Mouse (Mus musculus) E14TG2a.4 (cell line): Measurements from ENCODE around the gene Stx8.

Experiments used
- H3K27me3 ChIP-seq: 2 replicates; pipeline ENCODE4 v1.6.1; 2014; ENCODE audit warnings: low read length, control low read depth; ENCODE audit not compliant: insufficient read depth
- H3K36me3 ChIP-seq: 2 replicates; pipeline ENCODE4 v1.6.1; 2014; ENCODE audit warnings: low read length, control low read depth; ENCODE audit not compliant: insufficient read depth
- H3K4me1 ChIP-seq: replicated peaks from 2 replicates; pipeline ENCODE4 v1.6.1; 2014; ENCODE audit warnings: low read depth, low read length, control low read depth
- H3K4me3 ChIP-seq: replicated peaks from 2 replicates; pipeline ENCODE4 v1.5.1; 2014; ENCODE audit warnings: mild to moderate bottlenecking, low read length
- H3K9me3 ChIP-seq: 2 replicates; pipeline ENCODE4 v1.6.1; 2014; ENCODE audit warnings: low read length, control low read depth
- CTCF ChIP-seq: conservative IDR thresholded peaks from 2 replicates; pipeline ENCODE4 v1.5.1; 2014; ENCODE audit warnings: low read length
- NANOG ChIP-seq: IDR thresholded peaks from 2 replicates; pipeline ENCODE4 v1.6.1; 2014; ENCODE audit warnings: borderline replicate concordance, low read length, mixed read lengths
- POU5F1 ChIP-seq: IDR thresholded peaks from 2 replicates; pipeline ENCODE4 v1.6.1; 2014; ENCODE audit warnings: low read length, borderline replicate concordance

Stx8 gene

GRCm38 (mm10) chr11:67923720-67924119 is 42.3 kb upstream of the Stx8 start:
- TF ChIP-seq CTCF (peak; percentile 24), NANOG (no peak)
- Histone ChIP-seq H3K4me3 (no peak overlapping the region), H3K9me3 (no peaks in the 10 kb centered on the region), H3K36me3 (no peaks in the 10 kb centered on the region), H3K27me3 (peaks cover 28% of the 10 kb centered on the region), H3K4me1 (peaks cover 52% of the 10 kb centered on the region)

- Histone ChIP-seq H3K36me3 (no peaks in the 10 kb centered on the region), H3K27me3 (peaks cover 15% of the 10 kb centered on the region), H3K4me1 (peaks cover 51% of the 10 kb centered on the region), H3K4me3 (no peak overlapping the region), H3K9me3 (no peaks in the 10 kb centered on the region)
- TF ChIP-seq CTCF (no peak), NANOG (no peak), POU5F1 (no peak)
Measured at GRCm38 (mm10) chr11:67925000-67925399, 41.0 kb upstream of the Stx8 start.

- Histone ChIP-seq H3K27me3 (peaks cover 7% of the 10 kb centered on the region; the same call in 1 of the 2 replicates), H3K9me3 (no peaks in the 10 kb centered on the region), H3K36me3 (no peaks in the 10 kb centered on the region), H3K4me1 (peaks cover 38% of the 10 kb centered on the region), H3K4me3 (0 out of 2 replicates have a peak overlapping the region, but pooled peaks have one; percentile 29)
- TF ChIP-seq CTCF (no peak), POU5F1 (no peak)
Measured at GRCm38 (mm10) chr11:67926348-67927055, 39.5 kb upstream of the Stx8 start.

GRCm38 (mm10) chr11:67932156-67932555 is 33.8 kb upstream of the Stx8 start:
- H3K4me3 ChIP-seq, result no peak overlapping the region
- peak; percentile 41; the same call in 1 of the 2 replicates for TF ChIP-seq NANOG
- no peak for TF ChIP-seq CTCF

GRCm38 (mm10) chr11:67948229-67948628 is 17.8 kb upstream of the Stx8 start:
- Histone ChIP-seq H3K9me3 (no peaks in the 10 kb centered on the region), H3K4me3 (no peak overlapping the region), H3K27me3 (peaks cover 9% of the 10 kb centered on the region; the same call in 1 of the 2 replicates), H3K36me3 (no peaks in the 10 kb centered on the region), H3K4me1 (no peaks in the 10 kb centered on the region)
- TF ChIP-seq CTCF (no peak), NANOG (no peak), POU5F1 (no peak)

More at GRCm38 (mm10) chr11:67932156-67932555, 33.8 kb upstream of the Stx8 start:
- Histone ChIP-seq H3K4me1 (peaks cover 27% of the 10 kb centered on the region), H3K27me3 (0 out of 2 replicates have a peak, but pooled peaks cover 15% of the 10 kb centered on the region), H3K36me3 (no peaks in the 10 kb centered on the region), H3K9me3 (no peaks in the 10 kb centered on the region)

- TF ChIP-seq NANOG (no peak), CTCF (no peak), POU5F1 (no peak)
- Histone ChIP-seq H3K4me3 (no peak overlapping the region), H3K36me3 (no peaks in the 10 kb centered on the region), H3K4me1 (no peaks in the 10 kb centered on the region), H3K27me3 (peaks cover 9% of the 10 kb centered on the region; the same call in 1 of the 2 replicates), H3K9me3 (no peaks in the 10 kb centered on the region)
Measured at GRCm38 (mm10) chr11:67949475-67949874, 16.5 kb upstream of the Stx8 start.

- no peaks in the 10 kb centered on the region for H3K4me1 ChIP-seq
- no peaks in the 10 kb centered on the region for H3K36me3 ChIP-seq
Measured at GRCm38 (mm10) chr11:67953604-67954003, 12.4 kb upstream of the Stx8 start.

GRCm38 (mm10) chr11:67954413-67954812 is 11.6 kb upstream of the Stx8 start:
- Histone ChIP-seq H3K4me3 (no peak overlapping the region), H3K27me3 (0 out of 2 replicates have a peak, but pooled peaks cover 3% of the 10 kb centered on the region), H3K4me1 (no peaks in the 10 kb centered on the region), H3K36me3 (no peaks in the 10 kb centered on the region), H3K9me3 (no peaks in the 10 kb centered on the region)
- TF ChIP-seq CTCF (no peak), NANOG (no peak), POU5F1 (no peak)

More at GRCm38 (mm10) chr11:67953604-67954003, 12.4 kb upstream of the Stx8 start:
- Histone ChIP-seq H3K27me3 (0 out of 2 replicates have a peak, but pooled peaks cover 6% of the 10 kb centered on the region), H3K9me3 (no peaks in the 10 kb centered on the region), H3K4me3 (no peak overlapping the region)
- TF ChIP-seq NANOG (no peak), POU5F1 (no peak), CTCF (no peak)

GRCm38 (mm10) chr11:67964110-67964509 is 1.9 kb upstream of the Stx8 start:
- Histone ChIP-seq H3K36me3 (no peaks in the 10 kb centered on the region), H3K9me3 (no peaks in the 10 kb centered on the region), H3K27me3 (no peaks in the 10 kb centered on the region), H3K4me1 (peaks cover 27% of the 10 kb centered on the region), H3K4me3 (no peak overlapping the region)
- TF ChIP-seq NANOG (no peak), POU5F1 (no peak), CTCF (peak; percentile 76)
